Mouse (Mus musculus) kidney, postnatal 14 days (tissue): Measurements from ENCODE around the gene Itgb1bp2.

ENCODE experiments used
- DNase-seq: peaks from one replicate; pipeline ENCODE4 v3.0.0; 2022; ENCODE audit warnings: mixed read lengths

Itgb1bp2 gene

DNA sequence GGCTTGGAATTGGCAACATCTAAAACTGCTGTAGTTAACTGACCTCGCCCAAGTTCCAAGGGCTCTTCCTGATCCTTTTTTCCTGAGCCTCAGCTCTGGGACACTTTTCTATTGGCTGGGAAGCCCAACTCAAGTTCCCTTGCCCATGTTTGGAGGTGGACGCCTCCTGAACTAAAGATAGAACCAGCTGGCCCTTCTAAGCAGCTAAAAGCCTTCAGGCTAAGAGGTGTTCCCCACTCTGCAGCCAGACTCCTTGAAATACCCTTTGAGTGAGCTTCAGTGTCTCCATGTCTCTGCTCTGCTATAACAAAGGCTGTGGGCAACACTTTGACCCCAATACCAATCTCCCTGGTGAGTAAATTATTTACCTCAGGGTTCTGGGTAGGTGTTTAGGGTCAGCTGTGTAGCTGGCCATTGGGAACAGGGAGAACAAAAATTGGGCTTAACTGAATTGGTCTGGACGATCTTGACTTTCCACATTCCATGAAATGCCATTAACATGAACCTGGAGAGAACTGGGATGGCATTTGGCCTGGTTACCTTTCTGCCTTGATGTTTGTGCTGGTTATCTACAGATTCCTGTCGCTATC is at the start of gene Itgb1bp2:
Gene Itgb1bp2, plus strand, starts transcription at position 203 of the 590 bp plus-strand sequence.
- peak; percentile 17 for DNase-seq

DNA sequence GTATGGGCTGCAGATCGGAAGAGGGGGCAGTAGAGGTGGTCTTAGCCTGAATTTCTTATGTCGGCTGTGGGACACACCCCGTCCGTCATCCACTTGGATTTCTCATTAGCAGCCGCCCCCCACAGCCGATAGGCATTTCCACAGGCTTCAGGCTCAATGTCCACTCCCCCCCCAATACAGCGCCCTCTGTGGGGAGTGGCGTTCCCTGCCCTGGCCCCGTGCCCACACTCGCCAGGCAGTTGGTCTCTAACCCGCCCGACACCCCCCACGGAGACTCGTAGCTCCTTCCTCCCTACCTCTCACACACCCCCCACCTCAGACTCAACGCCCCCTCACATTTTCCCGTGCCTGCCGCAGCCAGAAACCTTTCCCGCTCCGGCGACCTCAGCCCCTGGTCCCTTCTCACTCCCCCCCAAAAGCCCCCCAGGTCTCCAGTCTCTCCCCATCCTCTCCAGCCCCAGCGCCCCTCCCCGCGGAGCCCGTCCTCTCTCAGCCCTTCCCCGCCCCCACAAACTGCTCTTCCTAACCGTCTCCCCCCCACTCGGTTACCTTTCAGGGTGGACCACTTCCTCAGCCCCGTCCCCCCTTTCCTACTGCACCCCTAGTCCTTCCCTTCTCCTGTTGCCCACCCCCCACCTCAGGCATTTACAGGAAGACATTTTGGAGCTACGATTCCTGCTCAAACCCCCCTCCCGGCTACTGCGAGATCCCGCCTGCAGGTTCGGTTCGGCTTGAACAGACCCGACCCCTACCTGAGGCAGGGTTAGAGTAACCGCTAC is 29.8 kb upstream of the Itgb1bp2 start:
- peak; percentile 63 for DNase-seq

DNA sequence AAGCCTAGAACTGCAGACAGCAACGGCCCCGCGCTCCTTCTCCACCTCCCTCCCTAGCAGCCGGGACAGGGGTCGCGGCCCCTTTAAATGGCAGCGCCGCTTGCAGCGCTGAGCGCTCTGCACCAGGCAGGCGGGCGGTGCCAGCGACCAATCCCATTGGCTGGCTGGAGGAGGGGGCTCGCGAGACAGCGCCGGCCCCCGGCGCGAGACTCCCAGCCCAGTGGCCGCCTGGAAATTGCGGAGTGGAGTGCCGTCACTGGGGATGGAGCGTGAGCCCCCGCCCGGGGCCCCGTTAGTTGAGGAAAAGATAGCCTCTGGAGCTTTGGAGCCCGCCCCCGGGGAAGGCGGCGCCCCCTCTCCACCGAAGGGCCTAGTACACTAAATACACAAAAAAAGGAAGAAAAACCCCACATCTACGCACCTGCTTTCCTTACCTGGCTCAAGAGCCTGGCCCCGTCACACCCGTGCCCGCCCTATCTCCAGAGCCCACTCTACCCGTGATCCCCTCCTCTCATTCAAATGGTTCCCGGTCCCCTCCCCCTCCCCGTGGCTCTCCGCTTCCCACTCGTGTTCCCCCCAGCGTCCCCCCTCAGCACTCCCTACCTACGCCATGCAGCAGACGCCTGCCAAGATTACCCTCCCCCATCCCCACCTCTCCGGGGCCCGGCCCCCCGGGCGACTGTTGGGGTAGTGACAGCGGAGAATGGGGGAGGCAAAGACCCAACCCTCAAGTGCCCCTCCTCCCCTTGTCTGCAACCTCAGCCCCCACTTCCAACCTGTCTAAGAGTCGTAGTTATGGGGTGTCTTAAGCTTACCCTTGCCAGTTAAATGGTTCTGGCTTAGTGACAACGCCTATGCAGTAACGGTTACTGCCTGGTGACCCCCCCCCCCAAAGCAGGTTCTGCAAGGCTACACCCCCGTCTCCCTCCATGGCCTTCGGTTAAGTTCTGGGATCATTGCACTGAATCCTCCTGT is 28.9 kb upstream of the Itgb1bp2 start:
- peak; percentile 91 for DNase-seq

- DNase-seq, result no peak
These were observed 28.2 kb upstream of the Itgb1bp2 start, which contains the start of gene Zmym3 for GRCm38 (mm10) chrX:101420700-101421095. Gene Zmym3 (minus strand): TSS chrX:101420849.

DNA sequence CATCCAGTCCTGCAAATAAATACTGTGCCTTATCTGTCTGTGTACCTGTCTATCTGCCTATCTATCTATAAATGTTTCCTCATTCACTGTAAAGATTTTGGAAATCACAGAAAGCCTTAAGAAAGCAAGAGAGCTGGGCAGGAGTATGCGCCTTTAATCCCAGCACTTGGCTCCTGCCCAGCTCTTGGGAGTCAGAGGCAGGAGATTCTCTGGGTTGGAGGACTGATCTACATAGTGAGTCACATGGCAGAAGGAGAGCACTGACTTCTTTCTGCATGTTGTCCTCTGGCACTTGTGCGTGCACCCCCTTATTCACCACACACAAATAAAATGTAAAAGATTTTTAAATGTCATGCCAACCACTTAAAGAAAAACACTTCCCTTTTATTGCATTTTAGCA is 25.4 kb upstream of the Itgb1bp2 start:
- DNase-seq, result no peak

DNA sequence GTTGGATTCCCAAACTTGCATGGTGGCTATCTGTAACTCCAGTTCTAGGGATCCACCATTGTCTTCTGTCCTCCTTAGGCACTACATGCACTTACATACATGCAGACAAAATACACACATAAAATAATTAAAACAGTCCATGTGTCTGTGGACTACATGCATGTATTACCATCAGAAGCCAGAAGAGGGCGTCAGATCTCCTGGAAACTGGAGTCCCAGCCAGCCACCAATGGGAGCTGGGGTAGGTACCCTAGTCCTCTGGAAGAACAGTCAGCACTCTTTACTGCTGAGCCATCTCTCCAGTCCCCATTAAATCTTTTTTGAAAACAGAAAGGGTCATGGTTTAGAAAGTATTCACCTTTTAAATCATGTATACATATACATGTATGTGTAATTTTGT is 21.1 kb upstream of the Itgb1bp2 start:
- DNase-seq, result peak; percentile 21

- DNase-seq, result peak; percentile 5
These were observed 20.1 kb upstream of the Itgb1bp2 start for GRCm38 (mm10) chrX:101428785-101429141.

DNA sequence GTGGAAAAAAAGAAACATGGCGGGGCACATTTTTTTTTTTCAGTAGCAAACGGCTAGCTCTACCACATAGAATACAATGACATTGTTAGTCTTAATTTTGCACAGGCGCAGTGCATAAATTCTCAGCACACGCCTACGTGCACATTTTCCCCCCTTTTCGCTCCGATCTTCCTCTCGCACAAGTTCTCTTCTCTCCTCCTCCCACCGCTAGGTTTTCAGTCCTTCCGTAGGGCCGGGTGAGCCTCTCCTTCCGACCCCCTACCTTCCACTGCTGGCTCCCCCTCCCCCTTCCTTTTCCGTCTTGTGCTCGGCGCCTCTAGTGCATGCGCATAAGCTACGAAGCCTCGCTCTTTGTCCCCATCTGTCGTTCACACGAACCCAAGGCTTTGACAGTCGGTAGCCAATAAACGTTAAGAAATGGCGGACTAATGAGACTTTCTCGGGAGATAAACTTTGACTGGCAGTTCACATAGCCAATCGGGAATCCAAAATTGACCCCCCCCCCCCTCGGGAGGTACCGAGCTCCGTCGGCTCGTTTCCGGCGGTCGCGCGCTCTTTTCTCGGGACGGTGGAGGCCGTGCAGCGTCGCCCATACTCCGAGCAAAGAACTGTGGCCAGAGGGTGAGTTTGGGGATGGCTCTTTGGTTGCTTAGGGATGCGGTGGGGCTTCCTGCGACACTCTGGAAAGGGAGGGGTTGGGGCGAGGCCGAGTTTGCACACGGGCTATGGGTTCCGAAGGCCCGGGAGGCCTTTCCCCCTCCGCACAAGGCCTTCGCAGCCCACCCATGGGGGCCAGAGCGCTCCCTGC is 19.5 kb upstream of the Itgb1bp2 start, which contains the start of gene Nono:
Gene Nono, plus strand, starts transcription at position 177 of the 808 bp plus-strand sequence.
- DNase-seq, result peak; percentile 93

DNA sequence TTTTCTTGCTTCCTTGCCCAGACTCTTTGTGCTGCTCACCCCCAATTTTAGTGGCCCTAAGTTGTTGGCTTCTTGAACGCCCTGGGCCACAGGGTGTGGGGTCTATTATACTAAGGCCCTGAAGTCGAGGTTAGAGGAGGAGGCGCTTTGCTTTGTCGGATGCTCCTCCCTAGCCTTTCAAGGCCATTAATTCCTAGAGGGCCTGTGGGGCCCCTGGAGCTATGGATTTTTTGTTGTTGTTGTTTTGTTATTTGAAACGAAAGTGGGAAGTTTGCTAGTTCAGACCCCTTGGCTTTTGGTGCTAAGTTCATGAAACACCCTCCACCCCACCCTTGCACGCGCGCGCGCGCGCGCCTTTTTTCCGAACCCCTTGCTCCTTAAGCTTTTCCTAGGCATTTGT is 18.9 kb upstream of the Itgb1bp2 start:
- DNase-seq, result no peak

- no peak for DNase-seq
These were observed 2.3 kb downstream of the Itgb1bp2 start for GRCm38 (mm10) chrX:101451147-101451546.

GRCm38 (mm10) chrX:101451591-101451990 is 2.7 kb downstream of the Itgb1bp2 start:
- no peak for DNase-seq

DNA sequence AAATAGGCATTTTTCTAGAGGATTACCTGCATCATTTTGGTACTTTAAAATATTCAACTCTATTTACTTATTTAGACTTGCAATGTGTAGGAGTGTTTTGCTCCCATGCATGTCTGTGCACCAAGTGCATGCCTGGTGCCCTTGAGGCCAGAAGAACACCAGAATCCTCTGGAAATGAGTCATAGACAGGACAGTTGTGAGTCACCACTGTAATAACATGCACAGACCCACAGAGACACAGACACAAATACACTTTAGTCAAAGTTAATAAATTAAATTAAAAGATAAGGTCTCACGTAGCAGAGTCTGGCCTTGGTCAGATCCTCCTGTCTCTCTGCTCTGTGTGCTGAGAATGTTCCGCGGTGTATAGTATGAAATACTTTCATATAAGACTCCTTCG is 23.3 kb downstream of the Itgb1bp2 start:
- no peak for DNase-seq

- DNase-seq, result no peak
These were observed 32.9 kb downstream of the Itgb1bp2 start for GRCm38 (mm10) chrX:101481604-101482350.

- peak; percentile 35 for DNase-seq
These were observed 37.7 kb downstream of the Itgb1bp2 start for GRCm38 (mm10) chrX:101486487-101487152.
